Mouse (Mus musculus) heart, embryonic 16.5 days (tissue): ENCODE measurements around the gene Diras2. TPM values are rescaled to one million over a fixed set of nuclear protein-coding genes. Genes with fewer than 3 reads are reported as not detected.

Experiments used
- ATAC-seq: fragments of 200-750 bp; cut with Nextera tagmentation; replicated peaks from 2 replicates; pipeline ENCODE4 v1.8.0; 2017; ENCODE audit warnings: moderate number of reproducible peaks; ENCODE audit not compliant: insufficient read depth, low FRiP score; ENCODE audit errors: extremely low read depth
- H3K27ac ChIP-seq: fragments of 300-500 bp; sonication (generic); 2 replicates; pipeline ENCODE4 v1.5.1; 2014; ENCODE audit warnings: mild to moderate bottlenecking, low read length, control low read depth, moderate library complexity
- H3K27me3 ChIP-seq: fragments of 300-500 bp; sonication (generic); 2 replicates; pipeline ENCODE4 v1.6.1; 2014; ENCODE audit warnings: low read length, mixed read lengths; ENCODE audit not compliant: control insufficient read depth, insufficient read depth
- H3K36me3 ChIP-seq: fragments of 300-500 bp; sonication (generic); 2 replicates; pipeline ENCODE4 v1.6.1; 2014; ENCODE audit not compliant: control insufficient read depth, insufficient read depth
- H3K4me1 ChIP-seq: fragments of 300-500 bp; sonication (generic); 2 replicates; pipeline ENCODE4 v1.6.1; 2014; ENCODE audit warnings: low read length, mixed read lengths; ENCODE audit not compliant: control insufficient read depth, insufficient read depth
- H3K4me2 ChIP-seq: fragments of 300-500 bp; sonication (generic); 2 replicates; pipeline ENCODE4 v1.6.1; 2014; ENCODE audit warnings: low read depth, mild to moderate bottlenecking, control low read depth, low read length
- H3K4me3 ChIP-seq: fragments of 300-500 bp; sonication (generic); 2 replicates; pipeline ENCODE4 v1.5.1; 2014; ENCODE audit warnings: mild to moderate bottlenecking, control low read depth, low read length
- H3K9ac ChIP-seq: fragments of 300-500 bp; sonication (generic); 2 replicates; pipeline ENCODE4 v1.6.1; 2014; ENCODE audit warnings: low read length, control low read depth
- H3K9me3 ChIP-seq: fragments of 300-500 bp; sonication (generic); replicated peaks from 2 replicates; pipeline ENCODE4 v1.6.1; 2016; ENCODE audit warnings: low read length; ENCODE audit not compliant: control insufficient read depth
- WGBS: fragments of 180-500 bp; shearing (Covaris S2); extraction: QIAGEN DNeasy Blood & Tissue Kit; methylation state at CpG from one replicate; pipeline ENCODE4 v1.1.7; 2014; 5-methylcytosine and 5-hydroxymethylcytosine counted together
- polyA plus RNA-seq: library from polyadenylated mRNA; unstranded; fragments of >200 nt; fragmentation: Nextera tagmentation; extraction: Ambion mirVana; gene quantifications from 2 replicates; pipeline ENCODE4 v1.2.1, GENCODE M21; 2015

Gene Diras2
- polyA plus RNA-seq, 1 experiment from 2014 or later: 1.2 TPM

DNA sequence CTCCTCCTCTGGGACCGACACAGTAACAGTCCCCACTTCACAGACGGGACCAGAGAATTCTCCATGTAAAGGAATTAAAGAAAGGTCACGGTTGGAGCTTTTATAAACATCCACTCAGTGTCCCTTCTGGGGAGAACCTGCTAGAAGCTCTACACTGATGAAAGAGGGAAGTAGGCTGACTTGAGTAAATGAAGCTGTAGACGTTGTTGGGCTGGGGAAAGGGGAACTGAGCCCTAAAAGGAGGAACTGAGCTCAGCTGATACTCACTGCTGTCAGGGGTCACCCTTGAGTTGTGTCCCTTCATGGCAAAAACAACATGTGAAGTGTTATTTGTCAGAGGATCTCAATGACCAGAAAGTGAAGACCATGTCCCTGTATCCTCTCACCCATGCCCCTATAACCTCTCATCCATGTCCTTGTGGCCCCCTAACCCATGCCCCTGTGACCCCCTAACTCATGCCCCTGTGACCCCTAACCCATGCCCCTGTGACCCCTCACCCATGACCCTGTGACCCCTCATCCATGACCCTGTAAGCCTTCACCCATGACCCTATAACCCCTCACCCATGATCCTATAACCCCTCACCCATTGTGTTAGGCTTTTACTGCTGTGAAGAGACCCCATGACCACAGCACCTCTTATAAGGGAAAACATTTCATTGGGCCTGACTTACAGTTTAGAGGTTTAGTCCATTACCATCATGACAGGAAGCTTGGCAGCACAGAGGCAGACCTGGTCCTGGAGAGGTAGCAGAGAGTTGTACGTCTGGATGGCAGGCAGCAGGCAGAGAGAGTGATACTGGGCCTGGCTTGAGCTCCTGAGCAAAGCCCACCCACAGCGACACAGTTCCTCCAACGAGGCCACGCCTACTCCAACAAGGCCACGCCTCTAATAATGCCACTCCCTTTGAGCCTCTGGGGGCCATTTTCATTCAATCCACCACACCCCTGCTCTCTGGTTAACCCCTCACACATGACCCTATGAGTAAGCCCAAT lies 41.7 kb upstream of the Diras2 start:
- Histone ChIP-seq H3K4me2 (no peak overlapping the region), H3K4me1 (peaks cover 19% of the 10 kb centered on the region), H3K9me3 (no peaks in the 10 kb centered on the region), H3K9ac (no peak overlapping the region), H3K27ac (no peak overlapping the region), H3K27me3 (no peaks in the 10 kb centered on the region), H3K4me3 (no peak overlapping the region), H3K36me3 (no peaks in the 10 kb centered on the region)
- 75% methylated on average over 9 of the region's 9 CpGs for WGBS
- no peak for ATAC-seq

DNA sequence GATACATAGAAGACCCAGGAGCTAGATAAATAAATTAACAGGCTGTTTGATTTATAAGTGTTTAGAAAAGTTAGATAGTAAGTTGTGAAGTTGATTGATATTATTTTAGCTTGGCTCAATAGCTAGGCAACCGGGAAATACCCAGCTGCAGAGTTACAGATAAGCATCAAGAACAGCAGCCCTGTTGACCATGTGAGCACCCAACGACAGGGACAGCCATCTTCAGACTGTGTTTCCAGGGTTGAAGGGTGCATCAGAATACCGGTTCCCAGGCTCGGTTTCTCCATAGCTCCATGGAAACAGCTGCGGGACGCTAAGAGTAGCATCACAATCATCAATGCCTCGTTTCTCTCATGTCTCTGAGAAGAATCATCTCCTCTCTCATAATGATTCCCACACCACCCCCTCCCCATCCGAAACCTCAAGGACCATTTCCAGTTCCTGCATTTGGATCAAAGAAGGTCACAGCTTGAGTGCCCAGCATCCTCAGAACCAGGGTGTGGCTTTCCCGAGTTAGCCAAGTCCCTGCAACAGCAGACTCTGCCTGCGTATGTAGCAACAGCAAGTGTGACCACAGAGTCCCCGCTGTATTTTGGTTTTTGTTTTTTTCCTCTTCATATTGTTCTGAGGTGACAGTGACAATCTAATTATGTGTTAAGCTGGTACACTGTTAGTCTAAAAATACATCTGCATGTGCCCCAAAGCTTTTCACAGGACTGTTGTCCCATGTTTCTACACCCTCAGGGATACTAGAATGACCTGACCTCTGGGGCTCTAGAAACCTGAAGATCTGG lies 40.7 kb upstream of the Diras2 start:
- no peak overlapping the region for H3K9ac ChIP-seq
- no peaks in the 10 kb centered on the region for H3K27me3 ChIP-seq

DNA sequence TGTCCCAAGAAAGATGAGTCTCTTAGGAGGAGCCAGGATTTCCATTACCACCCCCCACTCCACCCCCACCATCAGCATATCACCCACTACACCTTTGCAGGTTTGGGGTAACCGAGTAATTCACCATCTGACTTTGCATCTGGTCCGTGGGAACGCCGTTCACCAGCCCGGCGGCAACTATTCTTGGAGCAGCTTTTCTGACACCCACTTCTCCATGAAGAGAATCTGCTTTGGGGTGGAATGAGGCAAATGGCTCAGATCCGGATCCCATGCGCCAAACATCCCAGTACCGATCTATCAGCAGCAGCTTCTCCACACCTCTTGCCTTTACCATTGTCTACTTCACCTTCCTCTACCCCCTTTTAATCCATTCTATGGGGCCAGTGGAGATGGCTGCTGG lies 39.2 kb upstream of the Diras2 start:
- no peak for ATAC-seq
- Histone ChIP-seq H3K4me2 (no peak overlapping the region), H3K4me1 (no peaks in the 10 kb centered on the region; the same call in 1 of the 2 replicates), H3K27me3 (no peaks in the 10 kb centered on the region), H3K9me3 (no peaks in the 10 kb centered on the region), H3K27ac (no peak overlapping the region), H3K9ac (no peak overlapping the region), H3K36me3 (no peaks in the 10 kb centered on the region), H3K4me3 (no peak overlapping the region)
- 90% methylated on average over 9 of the region's 9 CpGs for WGBS

More for the DNA sequence above, 40.7 kb upstream of the Diras2 start:
- Histone ChIP-seq H3K4me2 (no peak overlapping the region), H3K4me3 (no peak overlapping the region), H3K27ac (no peak overlapping the region), H3K4me1 (peaks cover 10% of the 10 kb centered on the region), H3K9me3 (no peaks in the 10 kb centered on the region), H3K36me3 (no peaks in the 10 kb centered on the region)
- 62% methylated on average over 11 of the region's 11 CpGs for WGBS
- ATAC-seq: no peak

DNA sequence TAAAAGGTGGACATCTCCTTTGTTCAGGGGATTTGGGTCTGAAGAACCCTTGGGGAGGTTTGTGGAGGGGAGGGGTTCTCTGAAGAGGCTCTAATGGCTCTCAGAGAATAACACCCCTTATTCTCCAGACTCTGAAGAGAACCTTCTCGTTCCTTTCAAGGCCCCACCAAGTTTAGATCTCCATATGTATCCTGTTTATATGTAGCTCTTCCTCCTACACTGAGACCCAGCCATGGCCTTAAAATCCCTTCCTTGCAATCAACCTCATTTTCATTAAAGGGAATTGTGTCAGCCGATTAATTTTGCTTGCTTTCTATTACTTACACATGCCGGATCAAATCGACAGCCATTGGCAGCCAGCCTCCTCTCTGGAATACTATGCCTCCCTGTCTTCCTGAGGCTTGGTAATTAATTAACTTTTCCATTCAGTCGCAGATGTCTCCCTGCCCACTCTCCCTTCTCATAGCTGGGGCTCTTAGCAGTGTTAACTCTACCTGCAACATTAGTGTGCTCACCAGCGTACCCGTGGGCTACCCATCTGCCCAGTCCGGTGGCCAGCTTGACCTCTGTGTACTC lies 38.2 kb upstream of the Diras2 start:
- H3K4me1 ChIP-seq: no peaks in the 10 kb centered on the region; the same call in 1 of the 2 replicates
- H3K27ac ChIP-seq: no peak overlapping the region
- no peak overlapping the region for H3K9ac ChIP-seq
- H3K27me3 ChIP-seq: no peaks in the 10 kb centered on the region
- H3K36me3 ChIP-seq: no peaks in the 10 kb centered on the region
- H3K4me2 ChIP-seq: no peak overlapping the region
- WGBS: 76% methylated on average over 8 of the region's 8 CpGs
- no peak for ATAC-seq
- no peak overlapping the region for H3K4me3 ChIP-seq
- H3K9me3 ChIP-seq: no peaks in the 10 kb centered on the region

DNA sequence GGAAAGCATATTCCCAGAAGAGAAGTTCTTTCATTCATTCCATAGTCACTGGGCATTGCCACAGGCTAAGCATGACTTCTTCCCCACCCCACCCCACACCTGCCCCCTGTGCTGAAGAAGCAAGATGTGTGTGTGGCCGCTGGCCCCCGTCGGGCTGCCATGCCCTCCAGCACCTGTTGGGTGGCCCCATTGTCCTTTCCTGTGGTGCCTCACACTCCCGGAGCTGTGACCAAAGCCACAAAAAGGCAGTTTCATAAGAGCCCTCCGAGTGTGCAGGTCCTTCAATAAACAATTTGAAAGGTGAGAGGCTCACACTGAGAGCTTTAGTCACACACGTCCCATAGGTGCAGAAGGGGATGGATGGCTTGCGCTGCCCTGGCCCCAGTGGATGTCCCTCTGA lies 35.7 kb upstream of the Diras2 start:
- H3K9me3 ChIP-seq: no peaks in the 10 kb centered on the region
- H3K4me2 ChIP-seq: no peak overlapping the region
- H3K4me1 ChIP-seq: no peaks in the 10 kb centered on the region; the same call in 1 of the 2 replicates
- 75% methylated on average over 7 of the region's 7 CpGs for WGBS
- H3K27me3 ChIP-seq: no peaks in the 10 kb centered on the region
- ATAC-seq: no peak
- H3K27ac ChIP-seq: no peak overlapping the region
- H3K4me3 ChIP-seq: no peak overlapping the region
- no peaks in the 10 kb centered on the region for H3K36me3 ChIP-seq
- no peak overlapping the region for H3K9ac ChIP-seq

DNA sequence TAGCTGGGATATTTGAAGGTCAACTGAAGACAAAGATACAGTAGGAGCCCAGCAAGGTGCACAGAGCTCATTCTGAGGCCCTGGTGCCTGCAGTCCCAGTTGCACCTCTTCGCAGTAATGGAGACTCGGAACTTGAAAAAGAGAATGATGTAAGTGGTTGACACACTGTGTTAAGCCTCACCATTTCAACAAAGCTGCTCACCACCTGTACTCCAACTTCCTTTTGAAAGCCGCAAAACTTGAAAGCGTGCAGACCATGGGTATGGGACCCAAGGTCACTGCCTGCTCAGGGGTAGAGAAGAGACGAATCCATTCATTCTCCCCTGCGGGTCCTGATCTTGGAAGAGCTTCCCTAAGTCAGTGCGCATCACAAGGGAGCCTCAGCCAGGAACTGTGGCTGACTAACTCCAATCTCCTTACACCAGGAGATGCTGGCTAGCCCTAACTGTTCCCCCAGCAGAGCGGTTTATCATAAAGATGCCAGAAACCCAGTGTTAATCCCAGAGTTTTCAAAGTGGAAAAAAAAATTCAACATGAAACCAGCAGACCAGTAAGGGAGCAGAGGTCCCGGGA lies 35.2 kb upstream of the Diras2 start:
- no peaks in the 10 kb centered on the region; the same call in 1 of the 2 replicates for H3K4me1 ChIP-seq
- H3K9me3 ChIP-seq: no peaks in the 10 kb centered on the region
- H3K9ac ChIP-seq: no peak overlapping the region
- H3K27me3 ChIP-seq: no peaks in the 10 kb centered on the region
- no peak overlapping the region for H3K4me2 ChIP-seq
- H3K27ac ChIP-seq: no peak overlapping the region
- no peaks in the 10 kb centered on the region for H3K36me3 ChIP-seq
- ATAC-seq: no peak
- H3K4me3 ChIP-seq: no peak overlapping the region
- 82% methylated on average over 9 of the region's 9 CpGs for WGBS

DNA sequence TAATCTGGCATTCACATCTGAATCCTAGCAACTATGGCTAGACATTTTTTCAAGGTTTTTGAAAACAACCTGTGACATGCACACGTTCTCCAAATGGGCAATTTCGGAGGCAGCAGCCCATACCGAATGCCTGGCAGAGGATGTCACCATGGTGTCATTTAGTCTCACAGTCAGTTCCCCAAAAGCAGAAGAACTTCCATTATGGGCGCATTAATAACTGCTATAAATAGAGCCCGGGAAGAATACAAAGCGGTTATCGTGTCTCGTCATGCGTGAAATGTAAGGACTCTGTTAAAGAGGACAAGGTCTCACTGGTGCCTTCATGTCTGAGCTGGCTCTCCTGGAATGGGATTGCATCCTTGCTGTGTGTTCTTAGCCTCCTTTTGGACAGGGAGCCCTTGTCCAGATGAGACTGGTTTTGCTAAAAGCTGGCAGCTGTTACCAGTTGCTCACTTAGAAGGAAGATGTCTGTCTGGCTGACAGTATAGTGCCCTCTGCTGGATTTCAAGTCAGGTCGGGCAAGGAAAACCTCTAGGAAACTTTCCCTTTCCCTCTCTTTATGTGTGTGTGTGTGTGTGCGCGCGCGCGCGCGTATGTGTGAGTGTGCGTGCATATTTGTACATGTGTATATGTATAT lies 34.1 kb upstream of the Diras2 start:
- Histone ChIP-seq H3K4me2 (no peak overlapping the region), H3K27ac (no peak overlapping the region), H3K4me1 (no peaks in the 10 kb centered on the region; the same call in 1 of the 2 replicates), H3K9me3 (no peaks in the 10 kb centered on the region), H3K27me3 (no peaks in the 10 kb centered on the region), H3K36me3 (no peaks in the 10 kb centered on the region), H3K4me3 (no peak overlapping the region), H3K9ac (no peak overlapping the region)
- WGBS: 81% methylated on average over 18 of the region's 18 CpGs
- ATAC-seq: no peak

DNA sequence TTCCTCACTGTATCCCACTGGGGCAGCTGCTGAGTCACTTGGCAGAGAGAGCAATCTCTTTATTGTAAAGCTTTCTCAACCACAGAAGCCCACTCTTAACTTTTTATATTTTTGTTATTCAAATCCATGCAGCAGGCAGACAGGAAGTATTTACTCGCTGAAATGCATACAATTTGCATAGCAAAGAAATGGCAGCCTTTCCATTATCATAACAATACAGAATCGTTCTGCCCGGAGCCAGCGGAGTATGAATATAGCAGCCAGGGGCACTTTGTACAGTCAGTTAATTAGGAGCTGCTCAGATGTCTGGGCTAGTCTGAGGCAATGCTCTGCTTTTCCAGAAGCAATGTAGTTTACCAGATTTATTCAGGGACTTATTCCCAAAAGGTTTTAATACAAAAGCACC lies 31.1 kb upstream of the Diras2 start:
- H3K4me1 ChIP-seq: no peaks in the 10 kb centered on the region; the same call in 1 of the 2 replicates
- H3K27me3 ChIP-seq: no peaks in the 10 kb centered on the region
- H3K4me2 ChIP-seq: no peak overlapping the region
- H3K27ac ChIP-seq: no peak overlapping the region
- H3K9ac ChIP-seq: no peak overlapping the region
- H3K36me3 ChIP-seq: no peaks in the 10 kb centered on the region
- 49% methylated on average over 4 of the region's 4 CpGs for WGBS
- no peaks in the 10 kb centered on the region for H3K9me3 ChIP-seq
- ATAC-seq: no peak
- no peak overlapping the region for H3K4me3 ChIP-seq
